Mouse (Mus musculus) liver, adult 2 months (tissue): Measurements from ENCODE around the gene Igfn1. TPM values are rescaled to one million over a fixed set of nuclear protein-coding genes. Genes with fewer than 3 reads are reported as not detected.

Source experiments
- DNase-seq: peaks from one replicate; pipeline ENCODE4 v3.0.0-alpha.2; 2011; ENCODE audit warnings: low read depth, low spot score; ENCODE audit errors: extremely low read depth
- H3K27ac ChIP-seq: fragments of 200-500 bp; replicated peaks from 2 replicates; pipeline ENCODE4 v1.5.1; 2012; ENCODE audit warnings: low read depth, mild to moderate bottlenecking, control low read depth, inconsistent platforms, low read length; ENCODE audit not compliant: insufficient read depth
- H3K27me3 ChIP-seq: fragments of 200-500 bp; 2 replicates; pipeline ENCODE4 v1.6.1; 2012; ENCODE audit warnings: mild to moderate bottlenecking, moderate library complexity, low read length, inconsistent platforms; ENCODE audit not compliant: control insufficient read depth, insufficient read depth
- H3K36me3 ChIP-seq: fragments of 200-500 bp; 2 replicates; pipeline ENCODE4 v1.6.1; 2012; ENCODE audit warnings: low read length, inconsistent platforms; ENCODE audit not compliant: control insufficient read depth, insufficient read depth
- H3K4me1 ChIP-seq: fragments of 200-500 bp; 2 replicates; pipeline ENCODE4 v1.6.1; 2011; ENCODE audit warnings: low read length; ENCODE audit not compliant: control insufficient read depth, insufficient read depth
- H3K4me3 ChIP-seq: fragments of 200-500 bp; 2 replicates; pipeline ENCODE4 v1.5.1; 2011; ENCODE audit warnings: low read depth, mild to moderate bottlenecking, control low read depth, low read length, moderate library complexity; ENCODE audit not compliant: insufficient read depth
- H3K79me2 ChIP-seq: fragments of 200-500 bp; 2 replicates; pipeline ENCODE4 v1.6.1; 2012; ENCODE audit warnings: inconsistent platforms, mild to moderate bottlenecking, low read length, moderate library complexity; ENCODE audit not compliant: control insufficient read depth, insufficient read depth
- H3K9ac ChIP-seq: fragments of 200-500 bp; 2 replicates; pipeline ENCODE4 v1.6.1; 2012; ENCODE audit warnings: low read depth, mild to moderate bottlenecking, control low read depth, inconsistent platforms, low read length
- CTCF ChIP-seq: fragments of 200-500 bp; IDR thresholded peaks from 2 replicates; pipeline ENCODE4 v1.5.1; 2011; ENCODE audit warnings: low read depth, low read length, control low read depth
- POLR2A ChIP-seq: fragments of 200-500 bp; IDR thresholded peaks from 2 replicates; pipeline ENCODE4 v1.6.1; 2011; ENCODE audit warnings: low read length, control low read depth; ENCODE audit not compliant: insufficient read depth; ENCODE audit errors: extremely low read depth
- WGBS: fragments of 180-500 bp; shearing (Covaris S2); methylation state at CpG from one replicate; pipeline ENCODE4 v1.1.7; 2018; 5-methylcytosine and 5-hydroxymethylcytosine counted together
- polyA plus RNA-seq: library from polyadenylated mRNA; depleted of rRNA; stranded (reverse); fragments of >200 nt; gene quantifications from 2 replicates; pipeline ENCODE4 v1.2.3, GENCODE M21; 2012
- total RNA-seq: library from RNA; depleted of rRNA; stranded (reverse); fragments of >200 nt; gene quantifications from 2 replicates; pipeline ENCODE4 v1.2.3, GENCODE M21; 2014

Igfn1 gene
- total and polyA plus RNA-seq, 2 experiments: not detected

DNA sequence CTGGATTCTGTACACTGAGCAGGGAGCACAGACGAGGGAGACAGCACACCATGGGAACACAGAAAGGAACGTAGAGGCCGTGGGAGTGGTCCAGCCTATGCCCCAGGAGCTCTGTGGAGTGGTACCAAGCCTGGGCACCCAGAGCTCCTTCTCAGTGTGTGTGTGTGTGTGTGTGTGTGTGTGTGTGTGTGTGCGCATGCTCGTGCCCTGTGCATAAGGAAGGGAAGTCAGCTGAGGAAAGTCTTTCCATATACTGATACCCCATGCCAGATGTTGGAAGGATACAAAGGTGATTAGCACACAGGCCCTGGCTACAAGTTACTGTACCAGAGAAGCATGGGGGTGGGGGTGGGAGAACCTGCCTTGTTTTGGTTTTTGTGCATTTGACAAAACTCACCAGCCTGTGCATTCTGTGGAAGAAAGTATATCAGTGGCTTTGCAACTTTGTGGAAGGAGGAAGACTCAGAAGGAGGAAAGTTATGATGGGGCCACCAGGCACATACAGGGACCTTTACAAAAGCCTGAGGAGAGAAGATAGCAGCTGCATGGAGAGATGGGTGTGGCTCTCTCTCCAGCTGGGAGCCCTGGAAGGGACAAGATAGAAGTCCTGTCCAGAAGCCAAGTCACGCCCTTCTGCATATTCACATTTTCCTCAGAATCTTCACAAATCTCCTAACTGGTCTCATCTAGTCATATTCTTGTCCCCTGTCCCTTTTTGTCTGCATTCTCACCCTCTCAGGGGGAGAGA is 64.7 kb downstream of the Igfn1 start:
- Histone ChIP-seq H3K27me3 (peaks cover 4% of the 10 kb centered on the region; the same call in 1 of the 2 replicates), H3K36me3 (no peaks in the 10 kb centered on the region), H3K4me1 (no peaks in the 10 kb centered on the region), H3K79me2 (no peaks in the 10 kb centered on the region), H3K9ac (no peak overlapping the region), H3K27ac (no peak overlapping the region), H3K4me3 (no peak overlapping the region)
- TF ChIP-seq CTCF: no peak
- TF ChIP-seq POLR2A: no peak
- DNase-seq: no peak
- WGBS: 73% methylated on average over 6 of the region's 6 CpGs

DNA sequence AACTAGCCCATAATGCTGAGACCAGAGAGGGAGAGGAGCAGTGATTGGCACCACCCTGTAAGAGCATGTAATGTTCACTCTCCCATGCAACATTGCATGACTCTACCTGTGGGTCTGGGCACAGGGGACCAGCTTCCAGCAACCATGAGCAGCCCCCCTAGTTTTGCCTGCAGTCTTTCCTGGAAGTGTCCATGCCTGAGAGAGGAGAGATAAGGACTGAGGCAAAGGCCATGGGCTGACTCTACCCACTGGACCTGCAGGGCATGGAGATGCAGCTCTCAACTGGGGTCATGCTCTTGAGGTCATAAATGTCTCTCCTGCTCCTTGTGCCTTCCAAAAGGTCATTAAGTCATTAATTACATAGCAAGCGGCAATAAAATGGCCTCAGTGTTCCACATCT is 70.1 kb downstream of the Igfn1 start:
- H3K9ac ChIP-seq: no peak overlapping the region
- no peak for DNase-seq
- TF ChIP-seq POLR2A: no peak
- TF ChIP-seq CTCF: no peak
- no peaks in the 10 kb centered on the region for H3K79me2 ChIP-seq
- H3K27ac ChIP-seq: no peak overlapping the region
- no peak overlapping the region for H3K4me3 ChIP-seq
- H3K27me3 ChIP-seq: no peaks in the 10 kb centered on the region
- 63% methylated on average over 1 of the region's 1 CpGs for WGBS
- H3K36me3 ChIP-seq: no peaks in the 10 kb centered on the region
- no peaks in the 10 kb centered on the region for H3K4me1 ChIP-seq

DNA sequence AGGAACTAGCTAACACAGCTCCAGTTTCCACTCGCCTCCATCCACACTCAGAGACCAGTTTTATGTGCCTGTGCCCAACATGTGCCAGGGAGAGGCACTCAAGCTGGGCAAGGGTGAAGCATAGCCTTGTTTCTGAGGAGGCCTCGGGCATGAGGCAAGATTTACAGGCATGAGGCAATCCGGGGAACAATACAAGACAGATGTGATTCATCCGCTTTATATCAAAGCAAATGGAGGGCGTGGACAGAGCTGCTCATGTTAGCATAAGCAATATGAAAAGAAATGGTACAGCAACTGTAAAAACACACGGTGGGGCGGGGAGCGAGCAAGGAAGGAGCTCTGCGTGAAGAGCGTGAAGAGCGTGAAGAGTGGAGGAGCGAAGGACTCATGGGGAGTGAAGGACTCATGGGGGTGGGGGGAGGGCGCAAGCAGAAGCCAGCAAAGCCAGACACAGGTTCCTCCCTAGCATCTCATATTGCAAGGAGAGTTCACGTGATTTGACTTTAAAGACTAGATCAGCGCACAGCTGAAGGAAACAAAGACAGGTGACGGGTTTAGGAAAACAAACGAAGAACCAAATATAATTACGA is 72.3 kb downstream of the Igfn1 start:
- TF ChIP-seq CTCF (no peak), POLR2A (no peak)
- Histone ChIP-seq H3K36me3 (no peaks in the 10 kb centered on the region), H3K4me1 (no peaks in the 10 kb centered on the region), H3K9ac (no peak overlapping the region), H3K27me3 (no peaks in the 10 kb centered on the region), H3K27ac (no peak overlapping the region), H3K4me3 (no peak overlapping the region), H3K79me2 (no peaks in the 10 kb centered on the region)
- WGBS: 78% methylated on average over 18 of the region's 18 CpGs
- no peak for DNase-seq

DNA sequence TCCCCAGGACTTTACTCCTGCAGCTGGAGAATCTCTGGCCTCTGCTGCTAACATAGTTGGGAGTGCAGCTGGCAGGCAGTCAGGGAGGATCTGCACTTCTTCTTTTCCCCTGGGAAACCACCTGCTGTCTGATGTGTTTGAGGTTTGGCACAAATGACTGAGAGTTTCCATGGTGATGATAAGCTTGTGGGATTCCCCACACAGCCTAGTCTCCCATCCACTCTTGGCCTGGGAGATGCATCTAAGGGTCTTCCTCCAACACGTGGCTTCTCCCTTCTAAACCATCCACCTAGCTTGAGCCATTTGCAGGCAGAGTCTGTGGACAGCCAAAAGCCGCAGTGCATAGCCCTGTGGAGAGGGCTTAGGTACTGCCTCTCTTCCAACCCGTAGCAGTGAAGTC is 76.3 kb downstream of the Igfn1 start:
- Histone ChIP-seq H3K9ac (no peak overlapping the region), H3K79me2 (no peaks in the 10 kb centered on the region), H3K4me3 (no peak overlapping the region), H3K27me3 (no peaks in the 10 kb centered on the region; the same call in 1 of the 2 replicates), H3K36me3 (no peaks in the 10 kb centered on the region), H3K27ac (no peak overlapping the region), H3K4me1 (no peaks in the 10 kb centered on the region)
- WGBS: 67% methylated on average over 3 of the region's 3 CpGs
- TF ChIP-seq CTCF (no peak), POLR2A (no peak)
- DNase-seq: no peak

DNA sequence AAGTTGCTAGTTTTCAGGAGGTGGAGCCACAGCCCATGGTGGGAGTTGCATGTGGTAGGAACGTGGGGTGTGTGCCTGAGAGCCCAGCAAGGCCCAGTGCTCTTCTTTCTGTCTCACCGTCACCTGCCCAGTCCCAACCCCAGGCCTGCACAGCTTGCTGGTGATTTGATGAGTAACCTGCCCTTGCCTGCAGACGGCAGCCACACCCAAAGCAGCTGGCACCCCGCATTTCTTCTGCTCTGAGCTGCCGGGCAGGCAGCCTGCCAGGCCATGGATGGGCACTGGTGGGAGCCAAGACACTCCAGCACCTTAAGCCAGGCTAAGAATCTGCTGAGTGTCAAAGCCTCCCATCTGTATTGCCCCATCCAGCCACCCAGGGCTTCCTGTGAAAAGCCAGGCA is 80.3 kb downstream of the Igfn1 start:
- Histone ChIP-seq H3K4me1 (no peaks in the 10 kb centered on the region), H3K27me3 (no peaks in the 10 kb centered on the region; the same call in 1 of the 2 replicates), H3K36me3 (no peaks in the 10 kb centered on the region), H3K79me2 (no peaks in the 10 kb centered on the region), H3K27ac (no peak overlapping the region), H3K9ac (no peak overlapping the region), H3K4me3 (no peak overlapping the region)
- TF ChIP-seq CTCF (no peak), POLR2A (no peak)
- no peak for DNase-seq
- 67% methylated on average over 5 of the region's 5 CpGs for WGBS
